9 mouse cellular contexts compared by ENCODE assay signal in the genomic region with DNA sequence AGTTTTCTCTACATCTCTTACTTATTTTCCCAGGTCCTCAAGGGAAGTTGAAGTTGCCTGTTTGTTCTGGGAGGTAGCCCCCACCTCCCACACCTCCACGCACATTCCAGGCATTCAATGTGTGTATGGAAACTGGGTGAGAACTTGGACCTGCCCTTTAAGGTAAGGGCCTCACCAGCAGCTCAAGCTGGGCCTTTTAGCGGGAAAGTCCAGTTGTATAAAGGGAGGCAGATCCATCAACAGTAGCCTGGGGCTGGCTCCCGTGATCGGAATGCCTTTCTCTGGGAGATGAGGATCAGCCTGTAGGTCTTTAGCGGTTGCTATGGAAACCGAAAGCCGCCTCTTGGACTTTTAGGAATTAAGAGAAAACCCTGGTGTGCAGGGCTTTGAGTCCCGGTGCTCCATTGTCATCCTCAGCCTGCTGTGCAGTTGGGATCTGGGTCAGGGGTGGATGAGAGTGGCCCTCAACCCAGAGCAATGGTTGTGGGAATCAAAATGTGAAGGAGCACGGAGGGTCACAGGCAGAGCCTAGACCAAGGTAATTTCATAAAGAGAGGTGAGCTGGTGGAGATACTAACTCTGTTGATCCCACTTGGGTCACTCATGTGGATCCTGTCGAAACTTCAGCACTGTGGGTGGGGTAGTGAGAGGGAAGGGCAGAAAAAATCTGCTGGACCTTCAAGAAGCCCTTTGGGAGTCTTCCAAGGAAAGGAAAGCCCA. TPM values are rescaled to one million over a fixed set of nuclear protein-coding genes. Genes with fewer than 3 reads are reported as not detected.
DNase-seq lines count a peak whose midpoint lies in the region; ATAC-seq and TF ChIP-seq lines count a peak whose summit lies in the region.
"Had no signal": no experiment of that assay in that cellular context is flagged by ENCODE, and none has a peak within 500 bp of the region (broad histone marks: within the 10 kb centered on the region; RNA-seq: fewer than 3 reads in every experiment).

No protein-coding gene starts in this region.

- intact Hi-C loops in heart, adult 2 months (cut with DNase I), result no loop called here

- H3K36me3 ChIP-seq in heart, embryonic 13.5 days, result peaks cover 3% of the 10 kb centered on the region
- no peaks in the 10 kb centered on the region for H3K36me3 ChIP-seq in heart, adult 2 months (ENCODE audit: control insufficient read depth, insufficient read depth, low read length)
- H3K36me3 ChIP-seq in neural tube, embryonic 13.5 days, result peaks cover 2% of the 10 kb centered on the region; the same call in 1 of the 2 replicates

- peak overlapping the region; percentile 76; the same call in 1 of the 2 replicates for H3K4me2 ChIP-seq in heart, embryonic 13.5 days
- no peak overlapping the region for H3K4me2 ChIP-seq in neural tube, embryonic 13.5 days

- TF ChIP-seq CTCF in heart, adult 2 months (IDR thresholded peaks at IDR 0.05), result no peak

- H3K27me3 ChIP-seq in heart, embryonic 13.5 days (replicated peaks), result peaks cover 68% of the 10 kb centered on the region
- peaks cover 11% of the 10 kb centered on the region for H3K27me3 ChIP-seq in heart, adult 2 months (ENCODE audit: control insufficient read depth, insufficient read depth, low read length)
- H3K27me3 ChIP-seq in neural tube, embryonic 13.5 days, result peaks cover 41% of the 10 kb centered on the region

- no peak overlapping the region for H3K4me3 ChIP-seq in heart, embryonic 13.5 days
- H3K4me3 ChIP-seq in heart, adult 2 months, result no peak overlapping the region
- no peak overlapping the region for H3K4me3 ChIP-seq in neural tube, embryonic 13.5 days

- TF ChIP-seq POLR2A in heart, adult 2 months (IDR thresholded peaks at IDR 0.05; ENCODE audit: insufficient read depth, low read depth, low read length), result no peak

- H3K4me1 ChIP-seq in heart, embryonic 13.5 days, result peaks cover 43% of the 10 kb centered on the region
- H3K4me1 ChIP-seq in heart, adult 2 months (ENCODE audit: control insufficient read depth, insufficient read depth, low read length), result peaks cover 5% of the 10 kb centered on the region
- peaks cover 56% of the 10 kb centered on the region for H3K4me1 ChIP-seq in neural tube, embryonic 13.5 days (replicated peaks)

- 31% methylated on average over 10 of the region's 10 CpGs for WGBS in heart, embryonic 13.5 days
- 52% methylated on average over 10 of the region's 10 CpGs for WGBS in heart, adult 2 months
- WGBS in neural tube, embryonic 13.5 days, result 12% methylated on average over 10 of the region's 10 CpGs

- no peak overlapping the region for H3K9ac ChIP-seq in heart, embryonic 13.5 days
- H3K9ac ChIP-seq in heart, adult 2 months (ENCODE audit: low read depth, low read length), result no peak overlapping the region
- H3K9ac ChIP-seq in neural tube, embryonic 13.5 days, result no peak overlapping the region

- H3K79me2 ChIP-seq in heart, adult 2 months (replicated peaks; ENCODE audit: control insufficient read depth, insufficient read depth, low read length), result no peaks in the 10 kb centered on the region

- no peak overlapping the region for H3K27ac ChIP-seq in heart, embryonic 13.5 days (replicated peaks)
- H3K27ac ChIP-seq in heart, adult 2 months, result no peak overlapping the region
- peak overlapping the region; percentile 6; the same call in 1 of the 2 replicates for H3K27ac ChIP-seq in neural tube, embryonic 13.5 days (replicated peaks)

- DNase-seq in heart, adult 2 months, result no peak
- peak; percentile 76 for DNase-seq in embryo, embryonic 11 days
- DNase-seq in kidney, postnatal 14 days, result peak; percentile 45
- DNase-seq in adrenal gland, postnatal 4 days (ENCODE audit: low spot score in 2 of 2), result no peak
- no peak for DNase-seq in spleen, postnatal 36 days (ENCODE audit: low spot score in 2 of 2)
- DNase-seq: gastrocnemius, postnatal 36 days had no signal

- TF ChIP-seq EP300 in heart, adult 2 months (IDR thresholded peaks at IDR 0.05; ENCODE audit: insufficient read depth, low read depth, low read length), result no peak

- ATAC-seq in heart, embryonic 13.5 days (ENCODE audit: extremely low read depth, insufficient number of reproducible peaks, low FRiP score, low TSS enrichment), result no peak
- ATAC-seq in neural tube, embryonic 13.5 days (ENCODE audit: low read depth), result no peak
- no peak for ATAC-seq in erythroblast, adult 5-6 weeks (replicated peaks; ENCODE audit: low FRiP score, poor library complexity, severe bottlenecking)

- no peaks in the 10 kb centered on the region for H3K9me3 ChIP-seq in heart, embryonic 13.5 days
- H3K9me3 ChIP-seq in neural tube, embryonic 13.5 days, result no peaks in the 10 kb centered on the region

RNA-seq across cellular contexts. Expression of gene Pex16, which starts 2.3 kb away (rescaled TPM):
- polyA plus RNA-seq in heart, embryonic 13.5 days (2015; fragmentation: Nextera tagmentation; extraction: Ambion mirVana), result 15.8 and 17.3 TPM in 2 replicates
- total RNA-seq in heart, adult 2 months (2021), result 10 to 100 TPM; 19.6 to 23.1 TPM
- polyA plus RNA-seq in heart, adult 2 months (2012; rRNA removed), result 35.6 and 36.8 TPM in 2 replicates
- 31.6 and 35.0 TPM in 2 replicates for polyA plus RNA-seq in neural tube, embryonic 13.5 days (2015; fragmentation: Nextera tagmentation; extraction: Ambion mirVana)
- total RNA-seq in erythroblast, adult 5-6 weeks (2015; ENCODE audit: low replicate concordance), result 0.38 and 2.3 TPM in 2 replicates
- 3.7 and 6.6 TPM in 2 replicates for total RNA-seq in erythroblast, adult 5-6 weeks (2017; ENCODE audit: low replicate concordance)
- total RNA-seq in adrenal gland, postnatal 4 days (2021), result 100 to 1,000 TPM; 133 to 150 TPM

RNA-seq across cellular contexts. Expression of gene Large2, which starts 2.5 kb away (rescaled TPM):
- polyA plus RNA-seq in heart, embryonic 13.5 days (2015; fragmentation: Nextera tagmentation; extraction: Ambion mirVana), result 1.8 and 2.3 TPM in 2 replicates
- total RNA-seq in heart, adult 2 months (2021), result not detected
- polyA plus RNA-seq in heart, adult 2 months (2012; rRNA removed), result 0.50 and 0.84 TPM in 2 replicates
- 0.74 and 1.4 TPM in 2 replicates for polyA plus RNA-seq in neural tube, embryonic 13.5 days (2015; fragmentation: Nextera tagmentation; extraction: Ambion mirVana)
- 4.2 TPM in 1 of 2 replicates, not detected in the other for total RNA-seq in erythroblast, adult 5-6 weeks (2015; ENCODE audit: low replicate concordance)
- not detected in 2 replicates for total RNA-seq in erythroblast, adult 5-6 weeks (2017; ENCODE audit: low replicate concordance)
- total RNA-seq in adrenal gland, postnatal 4 days (2021), result 10 to 100 TPM in 1 of 2 experiments, 1 to 10 TPM in 1; 4.7 to 12.0 TPM

RNA-seq across cellular contexts. Expression of gene 1700029I15Rik, which starts 10.2 kb away (rescaled TPM):
- 0.62 and 1.2 TPM in 2 replicates for polyA plus RNA-seq in heart, embryonic 13.5 days (2015; fragmentation: Nextera tagmentation; extraction: Ambion mirVana)
- total RNA-seq in heart, adult 2 months (2021), result 1 to 10 TPM in 1 of 2 experiments, under 1 TPM in 1; 0.63 to 1.1 TPM
- polyA plus RNA-seq in heart, adult 2 months (2012; rRNA removed), result 2.4 and 2.8 TPM in 2 replicates
- 6.4 TPM in 2 replicates for polyA plus RNA-seq in neural tube, embryonic 13.5 days (2015; fragmentation: Nextera tagmentation; extraction: Ambion mirVana)
- not detected in 2 replicates for total RNA-seq in erythroblast, adult 5-6 weeks (2015; ENCODE audit: low replicate concordance)
- 0.70 and 4.0 TPM in 2 replicates for total RNA-seq in erythroblast, adult 5-6 weeks (2017; ENCODE audit: low replicate concordance)
- 10 to 100 TPM; 13.8 to 13.9 TPM for total RNA-seq in adrenal gland, postnatal 4 days (2021)

RNA-seq across cellular contexts. Expression of gene Mapk8ip1, which starts 28.9 kb away (rescaled TPM):
- polyA plus RNA-seq in heart, embryonic 13.5 days (2015; fragmentation: Nextera tagmentation; extraction: Ambion mirVana), result 6.5 and 7.5 TPM in 2 replicates
- 1 to 10 TPM; 3.8 to 4.5 TPM for total RNA-seq in heart, adult 2 months (2021)
- 6.9 and 7.1 TPM in 2 replicates for polyA plus RNA-seq in heart, adult 2 months (2012; rRNA removed)
- 138 and 152 TPM in 2 replicates for polyA plus RNA-seq in neural tube, embryonic 13.5 days (2015; fragmentation: Nextera tagmentation; extraction: Ambion mirVana)
- not detected in 2 replicates for total RNA-seq in erythroblast, adult 5-6 weeks (2015; ENCODE audit: low replicate concordance)
- not detected in 2 replicates for total RNA-seq in erythroblast, adult 5-6 weeks (2017; ENCODE audit: low replicate concordance)
- total RNA-seq in adrenal gland, postnatal 4 days (2021), result 10 to 100 TPM; 48.9 to 52.3 TPM

Comparison
In these comparisons a context has a peak if more than half of its experiments do, and no peak if none do; other contexts are left out.
1. DNase-seq: peak in embryo, embryonic 11 days (single experiment) and kidney, postnatal 14 days (single experiment); none in heart, adult 2 months (0 of 2), adrenal gland, postnatal 4 days (0 of 2) and spleen, postnatal 36 days (0 of 2).
2. RNA of gene Pex16, which starts 2.3 kb away (total RNA-seq): 133 to 150 TPM in adrenal gland, postnatal 4 days; 19.6 to 23.1 TPM in heart, adult 2 months and 0.38 to 6.6 TPM in erythroblast, adult 5-6 weeks; every median in the first group is over 4 times any median in the second.